Mouse (Mus musculus) MEL (cell line): ENCODE measurements around the gene Cd36. TPM values are rescaled to one million over a fixed set of nuclear protein-coding genes. Genes with fewer than 3 reads are reported as not detected.
A peak's percentile ranks its signal among the peaks of the same experiment; 100 is the strongest.

Experiments
- DNase-seq: peaks from one replicate; pipeline ENCODE4 v3.0.0; 2011; ENCODE audit warnings: low read depth, low spot score
- H3K27ac ChIP-seq: 2 replicates; pipeline ENCODE4 v1.5.1; 2012; ENCODE audit warnings: low read depth, mild to moderate bottlenecking, control low read depth, low read length, moderate library complexity; ENCODE audit not compliant: control insufficient read depth
- H3K27me3 ChIP-seq, 2 experiments: fragments of 150-350 bp in 1 of 2; sonication (generic) in 1 of 2; 2 replicates each; pipeline ENCODE4 v1.6.1; 2012; ENCODE audit warnings: low read length in 2 of 2, mild to moderate bottlenecking in 2 of 2, improper control_type of control experiment in 1 of 2, moderate library complexity in 1 of 2; ENCODE audit not compliant: insufficient read depth in 2 of 2, control insufficient read depth in 1 of 2
- H3K36me3 ChIP-seq, 2 experiments: 2 replicates each; pipeline ENCODE4 v1.6.1; 2012 to 2014; ENCODE audit warnings: low read length in 2 of 2, improper control_type of control experiment in 1 of 2, inconsistent platforms in 1 of 2, mild to moderate bottlenecking in 1 of 2; ENCODE audit not compliant: insufficient read depth in 2 of 2, control insufficient read depth in 1 of 2
- H3K4me1 ChIP-seq, 2 experiments: fragments of 150-350 bp in 1 of 2; sonication (generic) in 1 of 2; 2 replicates each; pipeline ENCODE4 v1.6.1; 2012; ENCODE audit warnings: low read length in 2 of 2, improper control_type of control experiment in 1 of 2, mild to moderate bottlenecking in 1 of 2; ENCODE audit not compliant: insufficient read depth in 2 of 2, control insufficient read depth in 1 of 2
- H3K4me3 ChIP-seq, 2 experiments: fragments of 150-350 bp in 1 of 2; sonication (generic) in 1 of 2; 2 replicates each; pipeline ENCODE4 v1.5.1; 2012; ENCODE audit warnings: low read depth in 2 of 2, low read length in 2 of 2, mild to moderate bottlenecking in 2 of 2, moderate library complexity in 2 of 2, control low read depth in 1 of 2, improper control_type of control experiment in 1 of 2; ENCODE audit not compliant: control insufficient read depth in 1 of 2, insufficient read depth in 1 of 2
- H3K79me2 ChIP-seq: 2 replicates; pipeline ENCODE4 v1.6.1; 2012; ENCODE audit warnings: mild to moderate bottlenecking, low read length, moderate library complexity; ENCODE audit not compliant: control insufficient read depth, poor library complexity, insufficient read depth
- H3K9ac ChIP-seq: 2 replicates; pipeline ENCODE4 v1.6.1; 2012; ENCODE audit warnings: low read depth, mild to moderate bottlenecking, control low read depth, low read length, moderate library complexity; ENCODE audit not compliant: control insufficient read depth, poor library complexity, severe bottlenecking
- H3K9me3 ChIP-seq: fragments of 150-350 bp; sonication (generic); replicated peaks from 2 replicates; pipeline ENCODE4 v1.6.1; 2012; ENCODE audit warnings: mild to moderate bottlenecking, low read length, improper control_type of control experiment, moderate library complexity; ENCODE audit not compliant: insufficient read depth
- CHD1 ChIP-seq: IDR thresholded peaks from 2 replicates; pipeline ENCODE4 v1.6.1; 2012; ENCODE audit warnings: low read depth, mild to moderate bottlenecking, inconsistent platforms, low read length, improper control_type of control experiment
- CHD2 ChIP-seq: IDR thresholded peaks from 2 replicates; pipeline ENCODE4 v1.6.1; 2011; ENCODE audit warnings: low read length, improper control_type of control experiment
- CTCF ChIP-seq, 3 experiments: IDR thresholded peaks in 2 of 3; conservative IDR thresholded peaks in 1 of 3; 2 replicates each; pipeline ENCODE4 v1.5.1; 2011 to 2012; ENCODE audit warnings: low read length in 3 of 3, low read depth in 2 of 3, mild to moderate bottlenecking in 2 of 3, improper control_type of control experiment in 1 of 3, inconsistent platforms in 1 of 3, mixed read lengths in 1 of 3, moderate library complexity in 1 of 3; ENCODE audit not compliant: control insufficient read depth in 1 of 3, insufficient read depth in 1 of 3, poor library complexity in 1 of 3, severe bottlenecking in 1 of 3
- ELF1 ChIP-seq: IDR thresholded peaks from 2 replicates; pipeline ENCODE4 v1.6.1; 2014; ENCODE audit warnings: low read depth, mild to moderate bottlenecking, inconsistent platforms, low read length, improper control_type of control experiment, moderate library complexity
- ETS1 ChIP-seq: IDR thresholded peaks from 2 replicates; pipeline ENCODE4 v1.6.1; 2012; ENCODE audit warnings: low read depth, mild to moderate bottlenecking, inconsistent platforms, low read length, improper control_type of control experiment, moderate library complexity
- GATA1 ChIP-seq: IDR thresholded peaks from 2 replicates; pipeline ENCODE4 v1.6.1; 2011; ENCODE audit warnings: low read depth, low read length, improper control_type of control experiment
- HCFC1 ChIP-seq: IDR thresholded peaks from 2 replicates; pipeline ENCODE4 v1.6.1; 2012; ENCODE audit warnings: low read depth, mild to moderate bottlenecking, inconsistent platforms, low read length, improper control_type of control experiment, moderate library complexity
- KAT2A ChIP-seq: conservative IDR thresholded peaks from 2 replicates; pipeline ENCODE4 v1.6.1; 2012; ENCODE audit warnings: low read depth, low read length, improper control_type of control experiment, inconsistent platforms
- MAFK ChIP-seq: IDR thresholded peaks from 2 replicates; pipeline ENCODE4 v1.6.1; 2011; ENCODE audit warnings: low read depth, mild to moderate bottlenecking, low read length, improper control_type of control experiment, borderline replicate concordance
- MAZ ChIP-seq: IDR thresholded peaks from 2 replicates; pipeline ENCODE4 v1.6.1; 2012; ENCODE audit warnings: low read depth, mild to moderate bottlenecking, inconsistent platforms, low read length, improper control_type of control experiment
- MYB ChIP-seq: IDR thresholded peaks from 2 replicates; pipeline ENCODE4 v1.6.1; 2011; ENCODE audit warnings: mild to moderate bottlenecking, low read depth, low read length, improper control_type of control experiment
- POLR2AphosphoS2 ChIP-seq: IDR thresholded peaks from 2 replicates; pipeline ENCODE4 v1.6.1; 2011; ENCODE audit warnings: low read length, improper control_type of control experiment
- POLR2AphosphoS5 ChIP-seq: IDR thresholded peaks from 2 replicates; pipeline ENCODE4 v1.6.1; 2012; ENCODE audit warnings: low read depth, borderline replicate concordance, mild to moderate bottlenecking, inconsistent platforms, low read length, moderate library complexity, mixed read lengths
- RAD21 ChIP-seq: IDR thresholded peaks from 2 replicates; pipeline ENCODE4 v1.6.1; 2011; ENCODE audit warnings: mild to moderate bottlenecking, low read depth, low read length, improper control_type of control experiment
- SIN3A ChIP-seq: IDR thresholded peaks from 2 replicates; pipeline ENCODE4 v1.6.1; 2012; ENCODE audit warnings: low read length, improper control_type of control experiment, inconsistent platforms
- TAL1 ChIP-seq: IDR thresholded peaks from 2 replicates; pipeline ENCODE4 v1.6.1; 2012; ENCODE audit warnings: mild to moderate bottlenecking, inconsistent platforms, low read length, moderate library complexity, mixed read lengths
- TBP ChIP-seq: IDR thresholded peaks from 2 replicates; pipeline ENCODE4 v1.8.0; 2011; ENCODE audit warnings: low read depth, low read length, improper control_type of control experiment
- TCF12 ChIP-seq: IDR thresholded peaks from 2 replicates; pipeline ENCODE4 v1.6.1; 2014; ENCODE audit warnings: low read depth, mild to moderate bottlenecking, inconsistent platforms, low read length, improper control_type of control experiment, moderate library complexity
- USF1 ChIP-seq: IDR thresholded peaks from 2 replicates; pipeline ENCODE4 v1.6.1; 2014; ENCODE audit warnings: low read depth, mild to moderate bottlenecking, inconsistent platforms, low read length, improper control_type of control experiment, moderate library complexity
- ZC3H11A ChIP-seq: IDR thresholded peaks from 2 replicates; pipeline ENCODE4 v1.6.1; 2012; ENCODE audit warnings: low read depth, mild to moderate bottlenecking, inconsistent platforms, low read length, improper control_type of control experiment
- ZKSCAN1 ChIP-seq: IDR thresholded peaks from 2 replicates; pipeline ENCODE4 v1.6.1; 2012; ENCODE audit warnings: low read depth, mild to moderate bottlenecking, inconsistent platforms, low read length, improper control_type of control experiment, moderate library complexity
- polyA plus RNA-seq, 2 experiments: library from polyadenylated mRNA; stranded (reverse) in 1 of 2; unstranded in 1 of 2; fragments of >175 nt in 1 of 2; fragments of >200 nt in 1 of 2; gene quantifications; 2 replicates each; pipeline versions ENCODE4 v1.2.1 to v1.2.4; 2012; ENCODE audit warnings: low replicate concordance in 2 of 2, low read depth in 1 of 2; ENCODE audit not compliant: insufficient read length in 2 of 2, insufficient read depth in 1 of 2, missing spikeins in 1 of 2
- total RNA-seq: library from RNA; depleted of rRNA; stranded (reverse); fragments of 300-350 nt; gene quantifications from 2 replicates; pipeline ENCODE4 v1.2.3, GENCODE M21; 2012

The Cd36 gene
- total and polyA plus RNA-seq, 3 experiments = 0.07 to 0.19 TPM; not detected in 1

DNA sequence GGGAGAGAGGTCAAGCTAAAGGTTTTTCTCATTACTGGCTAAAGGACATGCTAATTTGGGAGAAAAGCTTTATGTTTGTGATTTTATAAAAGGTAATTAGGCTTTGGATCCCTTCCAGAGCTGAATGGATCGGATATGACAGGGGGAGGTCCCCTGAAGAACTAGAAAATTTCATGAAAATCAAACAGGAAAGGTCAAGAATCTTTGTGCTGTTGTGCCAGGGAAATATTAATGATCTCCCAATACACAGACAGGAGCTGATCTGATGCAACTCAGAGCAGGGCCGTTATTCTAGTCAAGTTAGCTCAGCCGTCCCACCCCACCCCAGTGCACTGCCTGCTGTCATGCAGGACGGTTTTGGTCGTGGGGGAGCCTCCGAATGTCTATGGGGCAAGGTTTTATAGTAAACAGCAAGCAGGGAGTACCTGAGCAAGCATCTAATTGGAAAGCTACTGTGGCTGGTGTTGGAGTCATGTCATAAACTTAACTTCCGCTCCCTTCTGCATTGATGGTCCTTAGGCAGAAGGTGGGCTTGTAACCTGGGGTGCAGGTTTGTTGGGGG, 40.5 kb upstream of the Cd36 start:
- peak; percentile 5 for DNase-seq
- H3K4me3 ChIP-seq = no peak overlapping the region

DNA sequence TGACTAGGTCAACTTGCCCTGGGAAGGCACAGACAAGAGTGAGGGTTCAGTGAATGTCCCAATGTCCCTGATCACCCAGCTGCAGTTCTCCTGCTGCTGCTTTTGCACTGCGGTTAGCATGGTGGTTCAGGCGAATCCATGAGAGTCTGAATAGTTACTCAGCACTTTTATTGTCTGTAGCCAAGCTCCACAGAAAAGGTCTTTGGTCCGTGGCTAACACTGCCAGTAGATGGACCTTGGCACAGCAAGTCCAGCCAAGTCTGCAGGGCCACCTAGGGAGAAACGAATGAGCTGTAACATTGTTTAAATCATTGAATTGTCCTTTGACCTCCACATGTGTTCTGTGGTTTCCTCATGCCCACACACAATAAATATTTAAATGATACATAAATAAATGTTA, 39.9 kb upstream of the Cd36 start:
- no peak for DNase-seq
- no peak for TF ChIP-seq TCF12
- TF ChIP-seq POLR2AphosphoS5 = no peak
- no peak for TF ChIP-seq MAFK
- no peak for TF ChIP-seq USF1
- TF ChIP-seq ZKSCAN1 = no peak
- TF ChIP-seq RAD21 = no peak
- no peak for TF ChIP-seq CHD1
- TF ChIP-seq POLR2AphosphoS2 = no peak
- TF ChIP-seq, all 39 proteins: peak for 0
- Histone ChIP-seq H3K36me3 (no peaks in the 10 kb centered on the region), H3K79me2 (no peaks in the 10 kb centered on the region), H3K9ac (no peak overlapping the region), H3K4me1 (no peaks in the 10 kb centered on the region), H3K27me3 (no peaks in the 10 kb centered on the region), H3K9me3 (no peaks in the 10 kb centered on the region), H3K27ac (no peak overlapping the region), H3K4me3 (no peak overlapping the region)

More for the DNA sequence above, 40.5 kb upstream of the Cd36 start:
- no peaks in the 10 kb centered on the region for H3K27me3 ChIP-seq
- no peaks in the 10 kb centered on the region for H3K79me2 ChIP-seq
- no peaks in the 10 kb centered on the region for H3K9me3 ChIP-seq
- no peak overlapping the region for H3K9ac ChIP-seq
- no peak for TF ChIP-seq ELF1
- TF ChIP-seq RAD21 = no peak
- no peak for TF ChIP-seq USF1
- TF ChIP-seq ZC3H11A = no peak
- no peak for TF ChIP-seq SIN3A
- TF ChIP-seq HCFC1 = no peak
- no peak for TF ChIP-seq TAL1
- no peak for TF ChIP-seq GATA1
- TF ChIP-seq KAT2A = no peak
- no peak for TF ChIP-seq TBP
- no peak for TF ChIP-seq CHD1
- TF ChIP-seq CTCF (IDR thresholded peaks at IDR 0.05 in 2 of 3, conservative IDR thresholded peaks at IDR 0.05 in 1 of 3; ENCODE audit: control insufficient read depth in 1 of 3, insufficient read depth in 1 of 3, low read depth in 2 of 3, low read length in 3 of 3, poor library complexity in 1 of 3, severe bottlenecking in 1 of 3) = no peak
- no peak for TF ChIP-seq ETS1
- no peak for TF ChIP-seq MYB
- no peak for TF ChIP-seq MAZ
- TF ChIP-seq CHD2 = no peak
- no peaks in the 10 kb centered on the region for H3K36me3 ChIP-seq
- no peak overlapping the region for H3K27ac ChIP-seq
- no peaks in the 10 kb centered on the region for H3K4me1 ChIP-seq
